9 mouse cellular contexts compared by ENCODE assay signal in the genomic region with DNA sequence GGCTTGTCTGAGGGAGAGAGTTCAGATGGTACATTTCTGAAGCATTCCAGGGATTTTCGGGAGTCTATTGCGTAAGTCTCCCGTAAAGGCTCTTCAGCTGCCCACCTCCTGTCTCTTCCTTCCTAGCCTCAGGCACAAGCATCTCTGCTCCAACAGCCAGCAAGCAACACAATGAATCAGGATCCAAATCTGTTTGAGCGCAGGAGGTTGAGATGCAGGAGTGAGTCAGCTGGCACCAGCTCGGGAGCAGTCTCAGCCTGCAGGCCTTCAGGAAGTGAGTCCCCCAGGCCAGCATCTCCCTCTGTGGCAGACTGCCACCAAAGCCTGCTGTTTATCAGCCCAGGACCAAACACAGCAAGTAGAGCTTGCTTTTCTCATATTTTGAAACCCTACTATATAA. TPM values are rescaled to one million over a fixed set of nuclear protein-coding genes. Genes with fewer than 3 reads are reported as not detected.
DNase-seq lines count a peak whose midpoint lies in the region; ATAC-seq lines count a peak whose summit lies in the region.
"Had no signal": no experiment of that assay in that cellular context is flagged by ENCODE, and none has a peak within 500 bp of the region (broad histone marks: within the 10 kb centered on the region; RNA-seq: fewer than 3 reads in every experiment).

No protein-coding gene starts in this region.

- WGBS in kidney, embryonic 14.5 days = 75% methylated on average over 5 of the region's 5 CpGs
- 78% methylated on average over 5 of the region's 5 CpGs for WGBS in hindbrain, embryonic 11.5 days

- no peaks in the 10 kb centered on the region for H3K27me3 ChIP-seq in kidney, embryonic 14.5 days (ENCODE audit: control insufficient read depth, insufficient read depth, low read length)
- no peaks in the 10 kb centered on the region for H3K27me3 ChIP-seq in hindbrain, embryonic 11.5 days (ENCODE audit: control insufficient read depth, insufficient read depth, low read length)

- H3K4me1 ChIP-seq in kidney, embryonic 14.5 days (ENCODE audit: control insufficient read depth, insufficient read depth, low read length) = no peaks in the 10 kb centered on the region
- no peaks in the 10 kb centered on the region for H3K4me1 ChIP-seq in hindbrain, embryonic 11.5 days (replicated peaks; ENCODE audit: control insufficient read depth, insufficient read depth, low read length)

- DNase-seq in kidney, adult 11 months = peak; percentile 40
- DNase-seq in adrenal gland, postnatal 36 days = peak; percentile 77 to 84
- peak; percentile 35 to 63 for DNase-seq in frontal cortex, postnatal 25 days (ENCODE audit: low spot score in 2 of 2)
- peak; percentile 49 for DNase-seq in lung, postnatal 14 days
- peak; percentile 47 to 66 for DNase-seq in urinary bladder, postnatal 4 days (ENCODE audit: low spot score in 2 of 2)
- DNase-seq in hindbrain, embryonic 11.5 days (ENCODE audit: low spot score) = no peak

- H3K27ac ChIP-seq in kidney, embryonic 14.5 days (ENCODE audit: low read depth, low read length) = no peak overlapping the region
- no peak overlapping the region for H3K27ac ChIP-seq in hindbrain, embryonic 11.5 days (ENCODE audit: low read depth, low read length)
- H3K27ac ChIP-seq: liver, embryonic 14.5 days had no signal

- ATAC-seq in kidney, embryonic 14.5 days (ENCODE audit: low FRiP score, low TSS enrichment) = no peak
- peak; percentile 43 to 52; a peak in 3 of 4 replicates for ATAC-seq in hematopoietic stem cell, adult 5-6 weeks (replicated peaks in 1 of 2; ENCODE audit: insufficient read depth in 1 of 2, low FRiP score in 2 of 2, low TSS enrichment in 1 of 2, low read depth in 1 of 2, poor library complexity in 2 of 2, severe bottlenecking in 2 of 2)
- no peak for ATAC-seq in hindbrain, embryonic 11.5 days (ENCODE audit: low FRiP score)

- no peak overlapping the region for H3K9ac ChIP-seq in kidney, embryonic 14.5 days (ENCODE audit: low read depth, low read length)
- no peak overlapping the region for H3K9ac ChIP-seq in hindbrain, embryonic 11.5 days (ENCODE audit: low read depth, low read length)
- H3K9ac ChIP-seq: liver, embryonic 14.5 days had no signal

- H3K9me3 ChIP-seq in kidney, embryonic 14.5 days (ENCODE audit: control insufficient read depth, low read length) = no peaks in the 10 kb centered on the region
- no peaks in the 10 kb centered on the region for H3K9me3 ChIP-seq in hindbrain, embryonic 11.5 days (ENCODE audit: control insufficient read depth, low read length)

- no peaks in the 10 kb centered on the region for H3K36me3 ChIP-seq in kidney, embryonic 14.5 days (ENCODE audit: control insufficient read depth, insufficient read depth, low read length)
- no peaks in the 10 kb centered on the region for H3K36me3 ChIP-seq in hindbrain, embryonic 11.5 days (ENCODE audit: control insufficient read depth, insufficient read depth, low read length)

- no peak overlapping the region for H3K4me3 ChIP-seq in kidney, embryonic 14.5 days (ENCODE audit: low read length)
- H3K4me3 ChIP-seq in hindbrain, embryonic 11.5 days (ENCODE audit: low read depth, low read length) = no peak overlapping the region

- no peak overlapping the region for H3K4me2 ChIP-seq in kidney, embryonic 14.5 days (replicated peaks; ENCODE audit: low read depth, low read length)
- no peak overlapping the region for H3K4me2 ChIP-seq in hindbrain, embryonic 11.5 days (replicated peaks; ENCODE audit: low read depth, low read length)

RNA-seq across cellular contexts. Expression of a gene that starts 15.6 kb away (rescaled TPM):
- 674 and 931 TPM in 2 replicates for polyA plus RNA-seq in kidney, embryonic 14.5 days (2014; fragmentation: Nextera tagmentation; extraction: Ambion mirVana)
- 100 to 1,000 TPM; 605 to 637 TPM for total RNA-seq in adrenal gland, postnatal 36 days (2021)
- 93.3 and 114 TPM in 2 replicates for total RNA-seq in hematopoietic stem cell, adult 5-6 weeks (2017)
- polyA plus RNA-seq in hindbrain, embryonic 11.5 days (2014; fragmentation: Nextera tagmentation; extraction: Ambion mirVana) = 592 and 606 TPM in 2 replicates

RNA-seq across cellular contexts. Expression of a gene that starts 23.9 kb away (rescaled TPM):
- 14.9 and 15.2 TPM in 2 replicates for polyA plus RNA-seq in kidney, embryonic 14.5 days (2014; fragmentation: Nextera tagmentation; extraction: Ambion mirVana)
- 10 to 100 TPM; 31.9 to 38.3 TPM for total RNA-seq in adrenal gland, postnatal 36 days (2021)
- total RNA-seq in hematopoietic stem cell, adult 5-6 weeks (2017) = 22.9 and 27.1 TPM in 2 replicates
- 17.3 and 26.2 TPM in 2 replicates for polyA plus RNA-seq in hindbrain, embryonic 11.5 days (2014; fragmentation: Nextera tagmentation; extraction: Ambion mirVana)

Comparison
In these comparisons a context has a peak if more than half of its experiments do, and no peak if none do; other contexts are left out.
1. ATAC-seq: peak in hematopoietic stem cell, adult 5-6 weeks (2 of 2); none in kidney, embryonic 14.5 days (single experiment) and hindbrain, embryonic 11.5 days (single experiment).